Mouse (Mus musculus): ENCODE results near the gene Cbr2.
A peak's percentile ranks its signal among the peaks of the same experiment; 100 is the strongest.
"Not testable (repeated sequence)": the region's sequence is repeated elsewhere in the genome, so short reads cannot be mapped to it uniquely, and the experiment has no call there.

Cbr2 gene

DNA sequence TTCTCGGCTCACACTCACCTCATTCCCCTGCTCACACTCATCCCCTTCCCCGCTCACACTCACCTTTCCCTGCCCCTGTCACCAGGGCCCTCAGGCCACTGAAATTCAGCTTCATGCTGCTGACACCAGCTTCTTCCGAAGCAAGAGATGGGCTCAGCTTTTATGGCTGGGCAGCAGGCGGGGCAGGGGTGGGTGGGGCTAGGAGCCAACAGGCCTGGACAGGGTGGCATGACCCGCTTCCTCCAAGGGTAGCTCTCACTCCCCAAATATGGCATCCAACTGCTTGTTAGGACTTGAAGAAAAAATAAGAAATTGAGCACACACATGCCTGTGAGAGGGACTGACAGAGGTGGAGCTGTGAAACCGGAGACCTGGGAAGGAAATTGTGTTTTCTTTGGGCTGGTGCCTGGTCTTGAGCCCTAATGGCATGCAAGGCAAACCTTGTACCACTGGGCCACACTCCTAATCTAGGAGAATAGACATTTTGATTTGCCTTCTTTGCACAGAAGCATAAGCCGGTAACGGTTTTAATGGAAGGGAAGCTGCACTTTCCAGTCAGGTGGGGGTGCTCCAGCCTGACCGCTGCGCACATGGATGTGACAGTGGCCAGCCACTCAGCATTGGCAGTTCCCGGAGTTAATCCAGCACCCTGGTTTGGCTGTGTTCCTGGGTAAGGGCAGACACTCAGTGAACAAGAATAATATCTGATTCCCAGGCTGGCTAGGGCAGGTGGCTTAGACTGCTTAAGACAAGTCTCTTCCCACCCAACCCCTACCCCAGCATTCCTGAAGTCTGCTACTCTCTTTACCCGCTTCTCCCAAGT, at the start of gene Cbr2:
TSS of gene Cbr2 (minus strand) at position 257 of the 823 bp plus-strand sequence.
- peak; percentile 90 for DNase-seq (ENCODE audit: low read depth, low spot score)

DNA sequence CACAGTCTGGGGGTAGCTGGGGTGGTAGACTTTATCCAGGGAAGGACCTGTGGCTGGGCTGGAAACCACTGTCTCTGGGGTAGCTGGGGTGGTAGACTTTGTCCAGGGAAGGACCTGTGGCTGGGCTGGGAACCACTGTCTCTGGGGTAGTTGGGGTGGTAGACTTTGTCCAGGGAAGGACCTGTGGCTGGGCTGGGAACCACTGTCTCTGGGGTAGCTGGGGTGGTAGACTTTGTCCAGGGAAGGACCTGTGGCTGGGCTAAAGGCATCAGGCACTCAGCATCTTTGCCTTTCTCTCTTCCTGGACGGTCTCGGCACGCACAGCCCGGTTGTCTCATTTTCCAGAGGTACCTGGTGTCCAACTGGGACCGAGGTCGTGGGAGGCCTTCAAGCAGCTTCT, 49.4 kb upstream of the Cbr2 start:
- DNase-seq (ENCODE audit: low read depth, low spot score) = not testable (repeated sequence)

GRCm38 (mm10) chr11:120779876-120780275, 48.0 kb upstream of the Cbr2 start:
- no peak for DNase-seq (ENCODE audit: low read depth, low spot score)

DNA sequence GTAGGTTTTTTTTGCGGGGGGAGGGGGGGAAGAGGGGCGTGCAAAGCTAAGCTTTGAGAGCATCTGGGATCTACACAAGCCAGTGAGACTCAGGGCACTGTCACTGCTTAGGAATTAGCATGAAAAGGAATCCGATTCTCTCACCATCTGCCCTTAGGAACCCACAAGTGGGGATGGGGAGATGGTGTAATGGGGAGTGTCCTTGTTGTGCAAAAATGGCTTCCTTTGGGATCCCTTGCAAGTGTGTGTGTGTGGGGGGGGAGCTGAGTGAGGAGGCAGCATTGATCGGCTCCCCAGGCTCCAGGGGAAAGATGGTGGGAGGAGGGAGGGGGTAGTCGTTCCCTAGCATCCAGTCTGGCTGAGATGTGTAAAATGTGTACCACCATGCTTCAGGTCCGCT, 45.2 kb upstream of the Cbr2 start:
- no peak for DNase-seq (ENCODE audit: low read depth, low spot score)

GRCm38 (mm10) chr11:120775774-120776469, 44.0 kb upstream of the Cbr2 start:
- DNase-seq (ENCODE audit: low read depth, low spot score) = peak; percentile 97

DNA sequence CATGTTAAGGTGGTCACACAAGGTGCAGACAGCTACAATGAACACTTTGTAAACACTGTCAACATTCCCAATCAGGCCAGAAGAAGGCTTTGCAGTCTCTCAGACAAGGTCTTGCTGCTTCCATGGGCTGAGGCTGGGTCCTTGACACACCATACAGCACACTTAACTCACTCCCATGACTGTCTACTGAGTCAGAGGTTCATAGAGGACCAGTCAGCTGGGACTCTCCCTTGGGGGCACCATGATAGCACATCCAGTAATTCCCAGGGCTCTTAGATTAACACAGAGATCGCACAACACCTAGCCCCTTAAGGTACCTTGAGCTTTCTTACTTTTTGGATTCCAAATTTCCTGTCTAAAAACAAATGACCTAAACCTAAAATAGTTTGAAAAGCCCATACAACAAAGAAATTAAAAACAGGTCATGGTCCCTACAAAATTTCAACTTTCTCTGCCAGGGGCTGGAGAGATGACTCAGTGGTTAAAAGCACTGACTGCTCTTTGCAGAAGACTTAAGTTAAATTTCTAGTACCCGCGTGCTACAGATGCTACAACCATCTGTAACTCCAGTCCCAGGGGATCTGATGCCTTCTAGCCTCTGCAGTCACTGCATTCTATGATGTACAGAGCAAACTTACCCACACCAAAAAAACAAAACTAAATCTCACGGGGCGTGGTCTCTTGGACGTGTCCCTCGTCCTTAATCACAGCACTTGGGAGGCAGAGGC, 41.7 kb upstream of the Cbr2 start:
- DNase-seq (ENCODE audit: low read depth, low spot score) = peak; percentile 77

DNA sequence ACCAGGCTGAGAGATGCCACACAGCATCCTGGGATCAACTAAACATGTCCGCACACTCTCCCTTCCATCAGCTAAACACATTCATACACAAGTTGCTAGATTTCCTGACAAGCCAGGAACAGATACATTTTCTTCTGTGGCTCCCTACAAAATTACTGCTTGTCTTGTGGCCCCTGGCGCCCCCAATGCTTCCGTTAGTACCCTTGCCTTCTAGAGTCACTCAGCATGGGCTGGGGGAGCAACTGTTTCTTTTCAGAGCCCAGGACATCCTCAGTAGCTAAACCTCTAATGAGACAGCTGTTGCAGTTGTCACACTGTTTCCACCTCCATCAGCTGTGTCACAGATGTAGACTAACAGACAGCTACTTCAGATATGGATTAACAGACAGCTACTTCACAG, 40.8 kb upstream of the Cbr2 start:
- DNase-seq (ENCODE audit: low read depth, low spot score) = no peak

DNA sequence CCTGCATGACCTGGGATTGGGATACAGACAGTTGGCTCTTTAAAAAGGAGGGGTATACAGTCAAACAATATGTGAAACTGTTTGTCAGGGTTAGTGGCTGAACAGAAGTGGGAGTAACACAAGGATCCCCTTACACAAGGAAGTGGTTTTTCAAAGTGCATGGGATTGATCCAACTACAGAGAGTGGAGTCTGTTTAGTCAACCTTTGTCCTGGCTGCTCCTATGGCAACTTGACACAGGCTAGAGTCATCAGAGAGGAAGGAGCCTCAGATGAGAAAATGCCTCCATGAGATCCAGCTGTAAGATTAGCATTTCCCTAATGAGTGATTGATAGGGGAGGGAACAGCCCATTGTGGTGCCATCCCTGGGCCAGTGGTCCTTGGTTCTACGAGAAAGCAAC, 36.3 kb upstream of the Cbr2 start:
- peak; percentile 63 for DNase-seq (ENCODE audit: low read depth, low spot score)

DNA sequence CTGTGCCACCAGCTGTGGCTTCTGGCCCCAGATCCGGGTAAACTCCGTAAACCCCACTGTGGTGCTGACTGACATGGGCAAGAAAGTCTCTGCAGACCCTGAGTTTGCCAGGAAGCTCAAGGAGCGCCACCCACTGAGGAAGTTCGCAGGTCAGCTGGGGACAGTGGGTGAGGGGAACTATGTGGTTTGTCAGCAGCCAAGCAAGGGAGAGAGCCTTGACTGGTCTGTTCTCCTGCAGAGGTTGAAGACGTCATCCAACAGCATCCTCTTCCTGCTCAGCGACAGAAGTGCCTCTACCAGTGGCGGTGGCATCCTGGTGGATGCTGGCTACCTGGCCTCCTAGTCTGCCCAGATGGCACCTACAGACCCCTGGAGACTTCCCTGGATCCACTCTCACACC, 35.1 kb upstream of the Cbr2 start:
- DNase-seq (ENCODE audit: low read depth, low spot score) = not testable (repeated sequence)

DNA sequence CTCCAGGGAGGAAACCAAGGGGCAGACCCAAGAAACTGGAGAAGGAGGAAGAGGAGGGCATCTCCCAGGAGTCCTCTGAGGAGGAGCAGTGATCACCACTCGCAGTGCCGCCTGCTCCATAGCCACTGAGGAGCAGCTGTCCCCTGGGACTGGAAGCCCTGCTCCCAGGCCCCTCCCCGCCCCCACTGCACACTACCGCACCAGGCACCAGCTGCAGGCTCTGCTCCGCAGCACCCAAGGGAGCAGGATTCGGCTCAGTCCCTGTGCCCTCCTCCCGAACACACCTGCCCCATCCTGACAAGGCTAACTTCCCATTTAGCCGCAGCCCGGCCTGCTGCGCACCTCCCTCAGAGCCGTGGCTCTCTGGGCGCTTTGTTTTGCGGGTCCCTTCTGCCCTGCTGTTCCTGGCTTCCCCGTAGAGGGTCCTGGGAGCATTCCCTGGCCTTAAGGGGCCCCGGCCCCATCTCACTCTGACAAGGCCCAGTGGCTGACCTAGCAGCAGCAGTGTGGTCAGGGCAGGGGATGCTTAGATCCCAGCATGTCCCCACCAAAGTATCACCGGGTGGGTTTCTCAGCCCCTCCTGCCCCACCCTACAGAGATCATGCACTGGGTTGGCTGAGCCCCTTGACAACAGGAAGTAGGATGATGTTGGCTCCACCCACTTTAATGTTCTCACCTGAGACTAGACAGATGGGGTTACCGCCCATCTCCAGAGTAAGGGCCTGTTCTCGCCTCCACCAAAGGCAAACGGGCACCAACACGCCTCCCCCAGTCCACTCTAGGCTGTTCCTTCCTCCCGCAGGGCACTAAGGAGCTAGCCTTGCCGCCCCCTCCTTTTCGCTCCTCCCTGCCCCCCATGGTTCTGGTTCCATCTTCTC, 31.4 kb upstream of the Cbr2 start:
- DNase-seq (ENCODE audit: low read depth, low spot score) = not testable (repeated sequence)

DNA sequence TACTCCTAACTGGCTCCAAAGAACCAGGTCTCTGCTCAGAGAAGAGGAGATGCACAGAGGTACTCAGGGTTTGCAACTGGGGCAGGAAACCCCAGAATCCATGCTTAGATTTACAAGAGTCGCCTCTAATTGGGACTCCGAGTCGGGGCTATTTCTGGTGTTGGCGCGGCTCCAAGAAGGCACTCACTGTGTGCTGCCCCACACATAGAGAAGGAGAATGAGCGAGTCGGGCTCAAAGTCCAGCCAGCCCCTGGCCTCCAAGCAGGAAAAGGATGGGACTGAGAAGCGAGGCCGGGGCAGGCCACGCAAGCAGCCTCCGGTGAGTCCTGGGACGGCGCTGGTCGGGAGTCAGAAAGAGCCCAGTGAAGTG, 30.7 kb upstream of the Cbr2 start, which contains the start of gene Hmga1b:
TSS of gene Hmga1b (plus strand) at position 123 of the 370 bp plus-strand sequence.
- not testable (repeated sequence) for DNase-seq (ENCODE audit: low read depth, low spot score)

DNA sequence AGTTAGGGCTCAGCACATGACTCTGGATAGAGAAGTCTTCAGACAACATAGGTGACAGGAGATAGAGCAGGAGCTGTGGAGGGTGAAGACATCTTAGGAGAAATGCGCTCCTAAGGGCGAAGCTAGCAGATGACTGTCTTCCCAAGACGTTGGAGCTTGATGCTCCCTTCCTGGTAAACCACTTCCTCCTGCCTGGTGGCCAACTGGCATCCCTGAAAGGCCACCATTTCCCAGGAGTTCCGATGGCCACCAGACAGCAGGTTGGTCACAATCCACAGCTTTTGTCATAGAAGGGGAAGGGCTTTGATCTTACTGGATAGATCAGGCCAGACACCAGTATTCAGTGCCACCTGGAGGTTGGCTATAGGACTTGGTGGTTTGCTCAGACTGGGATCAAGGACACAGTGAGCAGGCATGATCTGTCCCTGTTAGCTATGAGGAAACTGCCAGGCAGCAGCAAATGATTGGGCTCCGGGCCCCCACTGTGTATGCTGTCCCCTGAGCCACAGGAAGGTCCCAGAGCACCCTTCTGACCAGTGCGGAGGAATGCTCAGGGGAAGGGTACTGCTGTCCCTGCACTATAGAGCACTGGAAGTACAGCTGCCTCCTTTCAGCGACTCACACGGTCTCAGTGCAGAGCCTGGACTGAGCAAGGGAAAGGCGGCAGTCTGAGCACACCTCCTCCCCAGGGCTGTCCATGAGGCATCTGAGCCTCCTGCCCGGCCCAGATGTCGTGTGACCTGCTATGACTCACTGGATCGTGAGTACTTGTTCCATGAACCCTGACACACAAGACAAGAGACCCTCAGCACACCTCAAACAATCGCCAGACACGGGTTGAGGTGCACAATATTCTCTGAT, 30.1 kb upstream of the Cbr2 start:
- DNase-seq (ENCODE audit: low read depth, low spot score) = peak; percentile 55

- no peak for DNase-seq (ENCODE audit: low read depth, low spot score)
Observed at GRCm38 (mm10) chr11:120760236-120760635, 28.3 kb upstream of the Cbr2 start.

DNA sequence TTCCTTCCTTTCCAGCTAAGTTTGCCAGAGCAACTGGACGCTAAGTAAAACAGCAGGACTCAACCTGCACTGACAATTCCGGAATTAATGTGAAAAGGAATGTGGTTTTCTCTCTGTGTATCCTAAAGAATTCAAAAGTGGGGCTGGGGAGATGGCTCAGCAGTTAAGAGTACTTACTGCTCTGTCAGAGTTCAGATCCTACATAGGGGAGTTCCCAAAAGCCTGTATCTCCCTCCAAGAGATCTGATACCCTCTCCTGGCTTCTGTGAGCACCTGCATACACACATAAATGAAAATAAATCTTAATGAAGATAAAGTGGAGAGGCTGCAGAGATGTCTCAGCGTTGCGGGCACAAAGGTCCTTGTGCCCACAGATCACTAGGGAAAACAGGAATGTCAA, 19.7 kb upstream of the Cbr2 start:
- DNase-seq (ENCODE audit: low read depth, low spot score) = peak; percentile 53

GRCm38 (mm10) chr11:120749430-120749829, 17.5 kb upstream of the Cbr2 start:
- peak; percentile 39 for DNase-seq (ENCODE audit: low read depth, low spot score)

- DNase-seq (ENCODE audit: low read depth, low spot score) = no peak
Observed at GRCm38 (mm10) chr11:120747974-120748373, 16.1 kb upstream of the Cbr2 start.

DNA sequence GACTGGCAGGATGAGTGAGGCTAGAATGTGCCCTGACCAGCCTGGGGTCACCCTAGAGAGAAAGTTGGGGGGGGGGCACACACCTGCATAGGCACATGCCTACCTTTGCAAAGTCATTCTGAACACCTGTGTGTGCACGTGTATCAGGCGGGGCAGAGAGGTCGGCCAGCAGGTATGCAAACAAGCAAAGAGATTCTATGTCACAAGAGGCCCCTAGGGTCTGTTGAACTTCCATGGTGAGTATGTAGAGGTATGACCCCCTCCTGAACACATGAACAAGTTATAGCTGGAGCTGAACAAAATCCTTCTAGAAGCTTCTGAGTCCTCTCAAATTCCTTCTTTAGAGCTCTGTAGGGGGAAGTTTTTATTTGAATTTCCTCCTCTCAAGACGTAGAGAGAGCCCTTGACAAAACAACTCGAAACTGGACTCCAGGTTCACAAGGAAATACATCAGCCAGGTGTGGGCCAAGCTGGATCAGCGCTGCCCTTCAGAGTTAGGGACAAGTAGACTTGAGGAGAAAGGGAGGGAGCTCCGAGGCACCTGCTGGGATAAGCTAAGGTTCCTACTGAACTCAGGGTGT, 12.3 kb upstream of the Cbr2 start:
- DNase-seq (ENCODE audit: low read depth, low spot score) = no peak

- no peak for DNase-seq (ENCODE audit: low read depth, low spot score)
Observed at GRCm38 (mm10) chr11:120740981-120741380, 9.1 kb upstream of the Cbr2 start.

DNA sequence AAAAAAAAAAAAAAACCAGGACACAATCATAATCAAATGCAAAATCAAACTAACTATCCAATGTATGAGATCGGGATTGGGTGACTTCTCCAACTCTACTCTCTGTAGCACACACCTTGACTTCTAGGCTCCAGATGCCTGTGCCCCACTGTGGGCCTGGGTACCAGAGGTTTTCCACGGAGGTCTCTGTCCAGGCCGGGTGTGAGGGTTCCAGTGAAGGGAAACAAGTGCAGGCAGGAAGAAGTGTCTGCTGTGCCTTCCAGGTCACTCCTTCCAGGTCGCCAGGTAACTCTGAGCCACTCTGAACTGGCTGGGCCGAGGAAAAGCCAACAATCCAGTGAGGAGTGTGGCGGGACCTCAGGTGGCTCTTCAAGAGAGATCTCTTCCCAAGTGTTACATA, 4.5 kb upstream of the Cbr2 start:
- DNase-seq (ENCODE audit: low read depth, low spot score) = no peak

DNA sequence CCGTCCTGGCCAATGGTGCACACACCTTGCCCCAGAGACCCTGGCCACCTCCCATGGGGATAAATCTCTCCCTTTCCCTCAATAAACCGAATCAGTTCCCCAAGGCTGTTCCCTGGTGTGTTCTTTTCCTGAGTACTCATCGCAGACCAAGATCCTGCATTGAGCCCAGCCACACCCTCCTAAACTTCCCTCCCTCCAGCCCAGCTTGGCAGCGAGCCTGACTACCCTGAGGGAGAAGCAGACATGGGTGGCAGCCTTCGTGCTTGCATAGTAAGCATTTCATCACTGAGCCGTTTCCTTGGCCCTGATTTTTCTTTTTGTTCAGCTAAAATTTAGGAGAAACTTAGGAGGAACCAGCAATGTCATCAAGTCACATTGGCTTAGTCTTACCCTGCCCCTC, 1.6 kb upstream of the Cbr2 start:
- DNase-seq (ENCODE audit: low read depth, low spot score) = peak; percentile 83

Measured in 3T3-L1 (cell line).